Mouse (Mus musculus) adrenal gland, postnatal 25 days (tissue): ENCODE measurements at regions not wholly inside any gene's neighbourhood (a gene's known extent, or its start where the extent isn't known, plus 50 kb on each side); places are given as distances from the start of the nearest gene placed in this dataset.

Experiments
- DNase-seq: peaks from one replicate; pipeline ENCODE4 v3.0.0; 2021; ENCODE audit warnings: mixed read lengths

GRCm38 (mm10) chr2:171800511-171801268, 242.6 kb downstream of the Cbln4 start:
- no peak for DNase-seq

GRCm38 (mm10) chr2:171799351-171799750, 243.9 kb downstream of the Cbln4 start:
- DNase-seq = no peak

GRCm38 (mm10) chr2:171790686-171791085, 252.6 kb downstream of the Cbln4 start:
- DNase-seq = no peak

- no peak for DNase-seq
These were observed 276.9 kb downstream of the Cbln4 start for GRCm38 (mm10) chr2:171766193-171766930.

- DNase-seq = no peak
These were observed 278.2 kb downstream of the Cbln4 start for GRCm38 (mm10) chr2:171765071-171765470.

- no peak for DNase-seq
These were observed 289.8 kb downstream of the Cbln4 start for GRCm38 (mm10) chr2:171753502-171753901.

- no peak for DNase-seq
These were observed 296.1 kb downstream of the Cbln4 start for GRCm38 (mm10) chr2:171747162-171747561.

- DNase-seq = no peak
These were observed 300.2 kb downstream of the Cbln4 start for GRCm38 (mm10) chr2:171743111-171743510.

GRCm38 (mm10) chr2:171742706-171743105, 300.6 kb downstream of the Cbln4 start:
- no peak for DNase-seq

- DNase-seq = no peak
These were observed 305.5 kb downstream of the Cbln4 start for GRCm38 (mm10) chr2:171737761-171738160.

- DNase-seq = no peak
These were observed 308.2 kb downstream of the Cbln4 start for GRCm38 (mm10) chr2:171735061-171735490.

- DNase-seq = no peak
These were observed 308.7 kb downstream of the Cbln4 start for GRCm38 (mm10) chr2:171734634-171734987.

- DNase-seq = no peak
These were observed 309.2 kb downstream of the Cbln4 start for GRCm38 (mm10) chr2:171733965-171734633.

- no peak for DNase-seq
These were observed 324.0 kb downstream of the Cbln4 start for GRCm38 (mm10) chr2:171719269-171719668.

GRCm38 (mm10) chr2:171718855-171719254, 324.4 kb downstream of the Cbln4 start:
- DNase-seq = no peak

GRCm38 (mm10) chr2:171712816-171713570, 330.3 kb downstream of the Cbln4 start:
- DNase-seq = no peak

- no peak for DNase-seq
These were observed 349.7 kb downstream of the Cbln4 start for GRCm38 (mm10) chr2:171693526-171693925.

GRCm38 (mm10) chr2:171690781-171691180, 352.5 kb downstream of the Cbln4 start:
- DNase-seq = no peak

GRCm38 (mm10) chr2:171689102-171689501, 354.2 kb downstream of the Cbln4 start:
- no peak for DNase-seq

- no peak for DNase-seq
These were observed 365.3 kb downstream of the Cbln4 start for GRCm38 (mm10) chr2:171677998-171678397.

- no peak for DNase-seq
These were observed 366.1 kb downstream of the Cbln4 start for GRCm38 (mm10) chr2:171677128-171677527.

- DNase-seq = no peak
These were observed 367.2 kb downstream of the Cbln4 start for GRCm38 (mm10) chr2:171676083-171676482.
